Mouse (Mus musculus): Measurements from ENCODE around the gene Tuba1a. TPM values are rescaled to one million over a fixed set of nuclear protein-coding genes. Genes with fewer than 3 reads are reported as not detected.
"Not testable (repeated sequence)": the region's sequence is repeated elsewhere in the genome, so short reads cannot be mapped to it uniquely, and the experiment has no call there.

Tuba1a gene
- polyA plus RNA-seq, 1 experiment from 2014 or later: 915 TPM

- H3K4me3 ChIP-seq (replicated peaks): no peak overlapping the region
- peaks cover 5% of the 10 kb centered on the region; the same call in 1 of the 2 replicates for H3K4me1 ChIP-seq
- no peak overlapping the region for H3K4me2 ChIP-seq
- no peak overlapping the region for H3K9ac ChIP-seq
- H3K9me3 ChIP-seq: no peaks in the 10 kb centered on the region
- WGBS: 15% methylated on average over 13 of the region's 13 CpGs
- peak; percentile 67; the same call in 1 of the 2 replicates for ATAC-seq (ENCODE audit: insufficient read depth, low FRiP score, low read depth)
- peak overlapping the region; percentile 7; the same call in 1 of the 2 replicates for H3K27ac ChIP-seq
- no peaks in the 10 kb centered on the region for H3K27me3 ChIP-seq (replicated peaks)
- 0 out of 2 replicates have a peak, but pooled peaks cover 5% of the 10 kb centered on the region for H3K36me3 ChIP-seq
Observed at GRCm38 (mm10) chr15:98928598-98929240, 24.8 kb downstream of the Tuba1a start.

- H3K27me3 ChIP-seq (replicated peaks): no peaks in the 10 kb centered on the region
- H3K27ac ChIP-seq: no peak overlapping the region
- H3K9ac ChIP-seq: no peak overlapping the region
- no peak overlapping the region for H3K4me3 ChIP-seq (replicated peaks)
- H3K4me1 ChIP-seq: peaks cover 5% of the 10 kb centered on the region; the same call in 1 of the 2 replicates
- WGBS: 77% methylated on average over 5 of the region's 5 CpGs
- no peak overlapping the region for H3K4me2 ChIP-seq
- H3K9me3 ChIP-seq: no peaks in the 10 kb centered on the region
- H3K36me3 ChIP-seq: 0 out of 2 replicates have a peak, but pooled peaks cover 5% of the 10 kb centered on the region
- no peak for ATAC-seq (ENCODE audit: insufficient read depth, low FRiP score, low read depth)
Observed at GRCm38 (mm10) chr15:98927566-98927965, 25.9 kb downstream of the Tuba1a start.

DNA sequence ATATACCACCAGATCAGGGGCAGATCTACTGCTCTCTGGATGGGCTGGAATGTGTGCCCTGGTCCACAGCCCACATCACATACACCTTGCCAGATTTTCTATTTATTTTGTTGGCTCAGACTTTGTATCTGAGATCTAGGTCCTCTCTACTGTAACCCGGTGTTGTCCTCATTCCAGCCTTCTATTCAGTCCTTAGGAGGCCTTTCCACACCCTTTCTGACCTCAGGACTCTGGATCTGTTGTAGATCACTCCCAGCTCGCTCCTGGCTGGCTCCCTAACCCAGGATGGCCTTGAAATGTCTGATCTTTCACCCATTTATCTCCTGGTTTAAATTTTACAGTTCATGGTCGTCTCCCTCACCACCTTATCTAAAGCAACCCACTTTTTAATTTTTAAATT is 28.8 kb downstream of the Tuba1a start:
- peaks cover 5% of the 10 kb centered on the region; the same call in 1 of the 2 replicates for H3K4me1 ChIP-seq
- no peak overlapping the region for H3K4me3 ChIP-seq (replicated peaks)
- H3K9me3 ChIP-seq: no peaks in the 10 kb centered on the region
- no peaks in the 10 kb centered on the region for H3K27me3 ChIP-seq (replicated peaks)
- no peak overlapping the region for H3K27ac ChIP-seq
- 64% methylated on average over 3 of the region's 3 CpGs for WGBS
- ATAC-seq (ENCODE audit: insufficient read depth, low FRiP score, low read depth): no peak
- H3K36me3 ChIP-seq: no peaks in the 10 kb centered on the region
- H3K9ac ChIP-seq: no peak overlapping the region
- no peak overlapping the region for H3K4me2 ChIP-seq

DNA sequence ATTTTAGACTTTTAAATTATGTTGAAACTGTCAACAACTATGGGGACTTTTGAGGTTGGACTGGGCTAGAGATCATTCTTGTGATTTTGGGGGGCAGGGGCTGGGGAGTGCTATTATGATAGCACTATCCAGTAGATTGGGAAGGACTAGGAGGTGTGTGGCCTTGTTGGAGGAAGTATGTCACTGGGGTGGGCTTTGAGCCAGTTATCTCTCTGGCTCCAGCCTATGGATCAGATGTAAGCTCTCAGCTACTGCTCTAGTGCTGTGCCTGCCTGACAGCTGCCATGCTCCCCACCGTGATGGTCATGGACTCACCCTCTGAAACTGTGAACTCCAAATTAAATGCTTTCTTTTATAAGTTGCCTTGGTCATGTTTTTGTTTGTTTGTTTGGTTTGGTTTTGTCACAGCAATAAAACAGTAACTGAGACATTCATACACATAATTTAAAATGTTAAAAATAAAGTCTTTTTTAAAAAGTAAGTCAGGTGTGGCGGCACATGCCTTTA is 30.4 kb downstream of the Tuba1a start:
- Histone ChIP-seq H3K27ac (no peak overlapping the region), H3K4me1 (no peaks in the 10 kb centered on the region), H3K9ac (no peak overlapping the region), H3K9me3 (no peaks in the 10 kb centered on the region), H3K27me3 (replicated peaks) (no peaks in the 10 kb centered on the region), H3K4me2 (no peak overlapping the region), H3K36me3 (no peaks in the 10 kb centered on the region), H3K4me3 (replicated peaks) (no peak overlapping the region)
- 78% methylated on average over 2 of the region's 2 CpGs for WGBS
- ATAC-seq (ENCODE audit: insufficient read depth, low FRiP score, low read depth): no peak

DNA sequence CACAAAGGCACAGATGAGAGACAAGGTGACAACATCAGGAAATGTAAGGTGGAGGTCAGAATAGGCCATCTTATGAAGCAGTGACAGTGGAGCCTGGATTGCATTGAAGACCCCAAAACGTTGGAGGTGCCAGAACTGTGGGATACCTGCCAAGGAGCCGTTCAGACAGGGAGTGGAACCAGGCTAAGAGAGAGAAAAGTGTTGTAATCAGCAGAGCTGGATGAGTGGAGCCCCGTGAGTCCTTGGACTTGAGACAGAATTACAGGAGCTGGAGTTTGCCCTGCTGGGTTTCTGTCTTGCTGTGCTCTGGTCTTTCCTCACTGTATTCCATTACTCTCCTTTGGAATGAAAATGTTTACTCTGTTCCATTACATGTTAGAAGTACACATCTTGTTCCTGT is 30.9 kb downstream of the Tuba1a start:
- H3K4me2 ChIP-seq: no peak overlapping the region
- H3K27ac ChIP-seq: no peak overlapping the region
- H3K36me3 ChIP-seq: no peaks in the 10 kb centered on the region
- no peak for ATAC-seq (ENCODE audit: insufficient read depth, low FRiP score, low read depth)
- no peaks in the 10 kb centered on the region for H3K27me3 ChIP-seq (replicated peaks)
- no peaks in the 10 kb centered on the region for H3K4me1 ChIP-seq
- 53% methylated on average over 3 of the region's 3 CpGs for WGBS
- no peak overlapping the region for H3K4me3 ChIP-seq (replicated peaks)
- no peaks in the 10 kb centered on the region for H3K9me3 ChIP-seq
- H3K9ac ChIP-seq: no peak overlapping the region

DNA sequence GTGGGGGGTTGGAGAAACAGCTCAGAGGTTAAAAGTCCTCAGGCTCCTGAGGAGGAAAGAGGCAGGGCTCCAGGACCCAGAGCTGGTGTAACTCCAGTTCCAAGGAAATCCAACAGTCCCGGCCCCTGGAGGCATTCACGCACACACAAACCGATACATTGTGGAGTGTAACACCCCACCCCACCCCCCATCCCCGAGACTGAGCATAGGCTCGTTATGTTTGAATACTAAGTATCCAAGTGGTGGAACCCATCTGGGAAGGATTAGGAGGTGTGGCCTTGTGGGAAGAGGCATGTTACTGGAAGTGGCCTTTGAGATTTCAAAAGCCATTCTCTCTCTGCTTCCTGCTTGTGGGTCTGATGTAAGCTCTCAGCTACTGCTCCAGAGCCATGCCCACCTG is 32.0 kb downstream of the Tuba1a start:
- Histone ChIP-seq H3K4me1 (peaks cover 3% of the 10 kb centered on the region; the same call in 1 of the 2 replicates), H3K9ac (no peak overlapping the region), H3K4me3 (replicated peaks) (no peak overlapping the region), H3K27ac (no peak overlapping the region), H3K27me3 (replicated peaks) (no peaks in the 10 kb centered on the region), H3K36me3 (no peaks in the 10 kb centered on the region), H3K4me2 (no peak overlapping the region), H3K9me3 (no peaks in the 10 kb centered on the region)
- ATAC-seq (ENCODE audit: insufficient read depth, low FRiP score, low read depth): no peak
- WGBS: 80% methylated on average over 5 of the region's 5 CpGs

DNA sequence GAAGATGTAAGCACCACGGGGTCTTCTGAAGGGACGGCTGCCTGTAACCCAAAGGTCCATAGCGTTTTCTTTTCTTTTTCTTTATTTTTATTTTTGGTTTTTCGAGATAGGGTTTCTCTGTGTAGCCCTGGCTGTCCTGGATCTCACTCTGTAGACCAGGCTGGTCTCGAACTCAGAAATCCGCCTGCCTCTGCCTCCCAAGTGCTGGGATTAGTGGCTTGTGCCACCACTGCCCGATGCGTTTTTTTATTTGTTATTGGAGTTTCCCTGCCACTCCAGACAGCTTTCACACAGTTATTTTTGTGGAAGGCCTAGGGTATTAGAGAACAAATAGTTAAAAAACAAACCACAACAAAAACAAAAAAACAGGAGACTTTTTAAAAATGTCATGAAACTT is 35.0 kb downstream of the Tuba1a start:
- not testable (repeated sequence) for H3K27me3 ChIP-seq (replicated peaks); H3K9me3 ChIP-seq; H3K36me3 ChIP-seq; H3K4me1 ChIP-seq; ATAC-seq (ENCODE audit: insufficient read depth, low FRiP score, low read depth)
- WGBS: 26% methylated on average over 8 of the region's 8 CpGs
- H3K9ac ChIP-seq: 0 out of 2 replicates have a peak overlapping the region, but pooled peaks have one; percentile 34
- peak overlapping the region; percentile 88 for H3K4me2 ChIP-seq
- H3K4me3 ChIP-seq (replicated peaks): peak overlapping the region; percentile 93
- peak overlapping the region; percentile 94 for H3K27ac ChIP-seq

DNA sequence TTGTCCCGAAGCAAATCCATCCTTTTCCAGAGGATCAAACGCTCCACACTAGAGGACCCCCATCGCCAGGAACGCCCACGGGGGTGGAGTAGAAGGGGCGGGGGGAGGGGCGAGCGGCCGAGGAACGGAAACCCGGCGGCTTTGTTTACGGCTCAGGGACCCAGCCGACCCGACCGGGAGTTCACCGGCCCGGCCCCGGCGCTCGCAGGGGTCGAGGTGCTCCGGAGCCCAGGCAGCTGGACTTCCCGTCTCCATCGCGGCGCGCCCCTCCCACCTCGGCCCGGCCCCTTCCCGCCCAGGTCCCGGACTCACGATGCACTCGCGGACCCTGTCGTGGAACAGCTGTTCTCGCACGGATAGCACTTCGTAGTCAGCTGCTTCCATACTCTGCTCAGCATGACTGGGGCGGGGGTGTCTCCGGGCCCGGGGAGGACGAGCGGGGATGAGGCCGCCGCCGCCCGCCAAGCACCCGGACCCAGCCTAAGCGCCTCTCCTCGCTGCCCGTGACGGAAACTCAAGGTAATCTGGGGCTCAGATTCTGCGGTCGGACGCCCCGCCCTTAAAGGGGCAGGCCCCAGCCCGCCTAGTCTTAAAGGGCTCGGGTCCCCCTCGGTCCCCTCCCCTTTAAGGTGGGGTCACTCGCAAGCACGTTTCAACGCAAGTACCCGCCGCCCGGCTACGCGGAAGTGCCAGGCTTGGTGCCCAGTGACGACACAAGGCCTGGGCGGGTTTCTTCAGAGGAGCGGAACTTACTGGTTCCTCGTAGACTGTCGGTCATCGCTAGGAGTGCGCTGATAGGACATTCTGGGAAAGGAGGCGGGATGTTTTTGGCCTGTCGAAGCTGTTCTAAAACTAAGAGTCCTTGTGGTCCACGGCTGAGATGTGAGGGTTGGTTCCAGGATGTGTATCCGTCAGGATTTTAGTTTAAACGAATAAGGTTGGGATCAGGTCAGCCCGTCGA is 35.7 kb downstream of the Tuba1a start, which contains the start of gene Lmbr1l:
Gene Lmbr1l (minus strand): TSS at position 694 of the 961 bp plus-strand sequence.
- H3K9ac ChIP-seq: peak within 1 kb of the TSS; percentile 67
- peak; percentile 99 for ATAC-seq (ENCODE audit: insufficient read depth, low FRiP score, low read depth)
- peak within 1 kb of the TSS; percentile 88 for H3K4me2 ChIP-seq
- no peaks in the 10 kb centered on the region for H3K36me3 ChIP-seq
- peak within 1 kb of the TSS; percentile 93 for H3K4me3 ChIP-seq (replicated peaks)
- H3K27ac ChIP-seq: peak within 1 kb of the TSS; percentile 94
- under 1% methylated on average over 82 of the region's 82 CpGs for WGBS
- H3K4me1 ChIP-seq: peaks cover 9% of the 10 kb centered on the region; the same call in 1 of the 2 replicates
- H3K27me3 ChIP-seq (replicated peaks): no peaks in the 10 kb centered on the region
- no peaks in the 10 kb centered on the region for H3K9me3 ChIP-seq

- H3K9me3 ChIP-seq: no peaks in the 10 kb centered on the region
- no peak for ATAC-seq (ENCODE audit: insufficient read depth, low FRiP score, low read depth)
- H3K4me3 ChIP-seq (replicated peaks): peak overlapping the region; percentile 93
- H3K27ac ChIP-seq: peak overlapping the region; percentile 94
- peak overlapping the region; percentile 67 for H3K9ac ChIP-seq
- H3K36me3 ChIP-seq: peaks cover 5% of the 10 kb centered on the region; the same call in 1 of the 2 replicates
- under 1% methylated on average over 14 of the region's 14 CpGs for WGBS
- H3K4me2 ChIP-seq: peak overlapping the region; percentile 88
- H3K27me3 ChIP-seq (replicated peaks): no peaks in the 10 kb centered on the region
- peaks cover 9% of the 10 kb centered on the region; the same call in 1 of the 2 replicates for H3K4me1 ChIP-seq
Observed at GRCm38 (mm10) chr15:98917091-98917490, 36.4 kb downstream of the Tuba1a start.

DNA sequence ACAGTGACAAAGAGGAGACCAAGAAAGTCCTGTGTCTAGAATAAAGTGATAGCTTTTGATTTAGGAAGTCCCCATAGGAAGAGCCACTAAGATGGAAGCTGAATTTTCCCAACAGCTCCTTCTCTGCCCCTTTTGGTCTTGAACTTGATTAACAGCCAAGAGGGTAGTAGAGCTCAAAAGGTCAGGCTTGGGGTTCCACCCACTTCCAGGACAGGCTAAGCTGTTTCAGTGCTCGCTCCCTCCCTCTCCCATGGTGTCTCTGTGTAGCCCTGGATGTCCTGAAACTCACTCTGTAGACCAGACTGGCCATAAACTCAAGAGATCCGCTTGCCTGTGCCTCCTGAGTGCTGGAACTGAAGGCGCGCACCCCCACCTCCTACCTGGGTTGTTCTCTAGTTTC is 37.5 kb downstream of the Tuba1a start:
- no peaks in the 10 kb centered on the region for H3K27me3 ChIP-seq (replicated peaks)
- H3K27ac ChIP-seq: no peak overlapping the region
- H3K9ac ChIP-seq: no peak overlapping the region
- peaks cover 15% of the 10 kb centered on the region; the same call in 1 of the 2 replicates for H3K36me3 ChIP-seq
- no peak overlapping the region for H3K4me3 ChIP-seq (replicated peaks)
- peaks cover 9% of the 10 kb centered on the region; the same call in 1 of the 2 replicates for H3K4me1 ChIP-seq
- no peak overlapping the region for H3K4me2 ChIP-seq
- H3K9me3 ChIP-seq: no peaks in the 10 kb centered on the region
- 89% methylated on average over 4 of the region's 4 CpGs for WGBS
- ATAC-seq (ENCODE audit: insufficient read depth, low FRiP score, low read depth): no peak

GRCm38 (mm10) chr15:98914903-98915302 is 38.6 kb downstream of the Tuba1a start:
- no peak for ATAC-seq (ENCODE audit: insufficient read depth, low FRiP score, low read depth)
- Histone ChIP-seq H3K9ac (no peak overlapping the region), H3K27me3 (replicated peaks) (no peaks in the 10 kb centered on the region), H3K4me3 (replicated peaks) (no peak overlapping the region), H3K4me1 (peaks cover 9% of the 10 kb centered on the region; the same call in 1 of the 2 replicates), H3K27ac (no peak overlapping the region), H3K9me3 (no peaks in the 10 kb centered on the region), H3K36me3 (peaks cover 21% of the 10 kb centered on the region), H3K4me2 (no peak overlapping the region)
- WGBS: 89% methylated on average over 6 of the region's 6 CpGs
